Mouse (Mus musculus): ENCODE data around the gene Erlin1. TPM values are rescaled to one million over a fixed set of nuclear protein-coding genes. Genes with fewer than 3 reads are reported as not detected.

Erlin1 gene
- polyA plus RNA-seq, 1 experiment from 2014 or later: 19.5 TPM

DNA sequence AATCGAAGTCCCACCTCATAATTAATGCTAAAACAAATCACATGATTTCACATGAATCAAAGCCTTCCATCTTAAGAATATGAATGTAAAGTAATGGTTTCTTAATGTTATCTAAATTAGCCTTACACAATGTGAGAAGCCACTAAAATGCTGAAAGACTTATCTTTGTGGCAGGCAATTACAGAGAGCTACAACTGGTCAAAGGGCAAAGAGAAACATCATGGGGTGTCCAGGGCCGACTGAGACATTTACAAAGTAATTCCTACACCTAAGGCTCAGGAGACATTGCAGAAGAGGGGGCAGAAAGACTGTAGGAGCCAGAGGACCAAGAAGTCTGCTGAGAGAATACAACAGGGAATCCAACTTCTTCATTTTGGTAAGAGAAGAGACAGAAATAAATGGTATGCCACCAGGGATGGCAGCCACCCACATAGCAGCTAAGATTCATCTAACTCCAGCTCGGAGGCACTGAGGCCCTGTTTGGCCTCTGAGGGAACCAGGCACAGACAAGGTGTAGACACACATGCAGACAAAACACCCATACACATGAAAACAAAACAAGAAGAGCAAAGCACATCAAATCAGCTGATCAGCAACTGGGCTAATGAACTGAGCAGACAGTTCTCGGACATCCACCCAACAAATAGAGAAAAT lies 14.3 kb downstream of the Erlin1 start:
- WGBS: 82% methylated on average over 4 of the region's 4 CpGs
- Histone ChIP-seq H3K4me3 (replicated peaks) (no peak overlapping the region), H3K4me2 (replicated peaks) (no peak overlapping the region), H3K27ac (no peak overlapping the region), H3K9ac (replicated peaks) (no peak overlapping the region), H3K36me3 (peaks cover 43% of the 10 kb centered on the region), H3K4me1 (replicated peaks) (no peaks in the 10 kb centered on the region), H3K27me3 (no peaks in the 10 kb centered on the region), H3K9me3 (no peaks in the 10 kb centered on the region)
- no peak for ATAC-seq

DNA sequence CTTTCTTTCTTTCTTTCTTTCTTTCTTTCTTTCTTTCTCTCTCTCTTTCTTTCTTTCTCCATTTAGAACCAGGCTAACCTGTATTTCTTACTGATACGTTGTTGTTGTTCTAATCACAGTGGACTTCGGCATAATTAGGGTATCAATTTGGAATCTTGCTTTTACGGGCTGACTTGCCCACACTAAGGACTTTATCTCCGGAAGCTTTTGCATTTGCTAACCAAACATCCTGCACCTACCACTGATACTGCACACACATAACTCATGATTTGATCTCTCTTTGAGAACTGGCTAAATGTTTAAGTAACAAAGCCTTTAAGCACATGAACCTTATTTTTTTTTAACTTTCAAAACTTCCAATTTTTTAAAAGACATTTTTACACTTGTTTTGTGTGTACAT lies 19.2 kb downstream of the Erlin1 start:
- Histone ChIP-seq H3K4me1 (replicated peaks) (no peaks in the 10 kb centered on the region), H3K27ac (no peak overlapping the region), H3K9me3 (no peaks in the 10 kb centered on the region), H3K4me3 (replicated peaks) (no peak overlapping the region), H3K4me2 (replicated peaks) (no peak overlapping the region), H3K9ac (replicated peaks) (no peak overlapping the region), H3K27me3 (no peaks in the 10 kb centered on the region), H3K36me3 (peaks cover 39% of the 10 kb centered on the region)
- ATAC-seq: no peak
- 90% methylated on average over 4 of the region's 4 CpGs for WGBS

DNA sequence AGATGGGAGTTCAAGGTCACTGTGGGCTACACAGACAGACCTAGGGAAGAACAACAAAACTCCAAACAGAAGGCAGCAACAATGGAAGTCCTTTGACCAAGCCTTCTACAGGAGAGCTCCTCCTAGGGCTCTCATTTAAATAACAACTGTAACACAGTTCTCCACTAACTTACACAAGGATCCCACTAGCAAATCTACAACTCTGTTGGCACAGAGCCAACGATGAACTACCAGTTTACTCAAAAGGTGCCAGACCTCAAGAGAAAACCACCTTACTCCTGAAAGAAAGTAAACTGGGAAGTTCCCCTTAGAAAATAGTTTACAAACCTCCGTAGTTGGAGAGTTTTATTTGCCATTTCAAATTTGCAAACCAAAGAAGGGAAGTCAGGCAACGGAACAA lies 20.3 kb downstream of the Erlin1 start:
- WGBS: 67% methylated on average over 3 of the region's 3 CpGs
- Histone ChIP-seq H3K4me1 (replicated peaks) (no peaks in the 10 kb centered on the region), H3K4me2 (replicated peaks) (no peak overlapping the region)

DNA sequence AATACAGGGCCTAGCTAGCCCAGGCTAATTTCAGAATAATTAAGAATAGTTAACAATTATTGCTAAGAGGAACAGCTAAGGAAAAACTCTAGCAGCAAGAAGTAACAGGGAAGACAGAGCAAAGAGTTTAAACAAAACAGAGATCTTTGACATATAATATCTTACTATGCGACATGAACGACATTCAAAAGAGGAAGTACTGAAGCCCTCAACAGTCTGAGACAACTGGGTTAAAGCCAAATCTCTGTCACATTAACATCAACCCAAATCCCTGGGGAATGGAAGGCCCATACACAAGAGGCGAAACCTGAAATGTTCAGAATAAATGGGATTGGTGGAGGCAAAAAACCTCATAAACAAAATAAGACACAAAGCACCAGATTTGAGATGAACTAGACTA lies 23.7 kb downstream of the Erlin1 start:
- H3K36me3 ChIP-seq: peaks cover 20% of the 10 kb centered on the region
- ATAC-seq: no peak
- WGBS: 88% methylated on average over 3 of the region's 3 CpGs

More for the DNA sequence above, 20.3 kb downstream of the Erlin1 start:
- no peak overlapping the region for H3K9ac ChIP-seq (replicated peaks)
- ATAC-seq: no peak
- H3K27me3 ChIP-seq: no peaks in the 10 kb centered on the region
- H3K36me3 ChIP-seq: peaks cover 38% of the 10 kb centered on the region
- no peak overlapping the region for H3K27ac ChIP-seq
- H3K9me3 ChIP-seq: no peaks in the 10 kb centered on the region
- H3K4me3 ChIP-seq (replicated peaks): no peak overlapping the region

DNA sequence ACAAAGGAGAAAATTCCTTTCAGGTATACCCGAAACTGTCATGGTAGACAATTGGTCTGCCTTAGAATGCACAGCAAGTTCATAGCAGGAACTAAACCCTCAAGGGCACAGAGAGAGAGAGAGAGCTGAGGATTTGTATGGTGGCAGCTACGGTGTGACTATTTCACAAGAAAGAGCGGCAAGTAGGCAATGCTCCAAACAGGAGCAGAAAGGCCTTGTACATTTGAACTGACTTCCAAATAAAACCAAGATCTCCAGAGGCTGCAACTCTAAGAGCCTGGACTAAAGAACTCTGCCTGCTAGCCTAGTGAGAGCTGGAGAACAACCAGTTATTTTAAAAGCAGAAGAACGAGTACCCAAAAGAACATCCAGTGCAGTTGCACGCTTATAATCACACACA lies 27.5 kb downstream of the Erlin1 start:
- no peaks in the 10 kb centered on the region for H3K9me3 ChIP-seq
- 89% methylated on average over 5 of the region's 5 CpGs for WGBS
- ATAC-seq: no peak
- H3K27me3 ChIP-seq: no peaks in the 10 kb centered on the region
- H3K4me3 ChIP-seq (replicated peaks): no peak overlapping the region
- no peaks in the 10 kb centered on the region for H3K4me1 ChIP-seq (replicated peaks)
- H3K27ac ChIP-seq: no peak overlapping the region
- H3K9ac ChIP-seq (replicated peaks): no peak overlapping the region
- peaks cover 34% of the 10 kb centered on the region for H3K36me3 ChIP-seq
- H3K4me2 ChIP-seq (replicated peaks): no peak overlapping the region

More for the DNA sequence above, 23.7 kb downstream of the Erlin1 start:
- Histone ChIP-seq H3K27ac (no peak overlapping the region), H3K27me3 (no peaks in the 10 kb centered on the region), H3K4me1 (replicated peaks) (no peaks in the 10 kb centered on the region), H3K9ac (replicated peaks) (no peak overlapping the region), H3K4me3 (replicated peaks) (no peak overlapping the region), H3K4me2 (replicated peaks) (no peak overlapping the region), H3K9me3 (no peaks in the 10 kb centered on the region)

DNA sequence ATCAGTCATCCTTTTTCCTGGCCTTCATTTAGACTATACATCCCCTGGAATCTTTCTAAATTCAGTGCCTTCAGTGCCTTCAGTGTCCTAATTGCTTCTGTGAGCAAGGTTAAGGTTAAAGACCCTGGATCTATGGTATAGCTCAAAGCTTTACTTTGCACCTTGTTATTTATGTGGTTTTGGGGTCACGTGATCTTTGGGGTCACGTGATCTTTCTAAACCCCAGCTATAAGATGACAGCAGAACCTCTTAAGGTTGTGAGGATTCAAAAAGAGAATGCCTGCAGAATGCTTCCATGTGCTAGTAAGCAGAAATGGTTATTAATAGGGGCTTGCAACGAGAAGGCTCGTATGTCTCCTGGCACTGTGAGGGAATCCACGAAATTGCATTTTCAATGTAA lies 36.2 kb downstream of the Erlin1 start:
- H3K4me2 ChIP-seq (replicated peaks): no peak overlapping the region
- no peaks in the 10 kb centered on the region for H3K9me3 ChIP-seq
- H3K27me3 ChIP-seq: no peaks in the 10 kb centered on the region
- 94% methylated on average over 5 of the region's 5 CpGs for WGBS
- H3K36me3 ChIP-seq: peaks cover 29% of the 10 kb centered on the region
- no peak overlapping the region for H3K4me3 ChIP-seq (replicated peaks)
- H3K4me1 ChIP-seq (replicated peaks): no peaks in the 10 kb centered on the region
- H3K27ac ChIP-seq: no peak overlapping the region
- ATAC-seq: no peak
- H3K9ac ChIP-seq (replicated peaks): no peak overlapping the region

DNA sequence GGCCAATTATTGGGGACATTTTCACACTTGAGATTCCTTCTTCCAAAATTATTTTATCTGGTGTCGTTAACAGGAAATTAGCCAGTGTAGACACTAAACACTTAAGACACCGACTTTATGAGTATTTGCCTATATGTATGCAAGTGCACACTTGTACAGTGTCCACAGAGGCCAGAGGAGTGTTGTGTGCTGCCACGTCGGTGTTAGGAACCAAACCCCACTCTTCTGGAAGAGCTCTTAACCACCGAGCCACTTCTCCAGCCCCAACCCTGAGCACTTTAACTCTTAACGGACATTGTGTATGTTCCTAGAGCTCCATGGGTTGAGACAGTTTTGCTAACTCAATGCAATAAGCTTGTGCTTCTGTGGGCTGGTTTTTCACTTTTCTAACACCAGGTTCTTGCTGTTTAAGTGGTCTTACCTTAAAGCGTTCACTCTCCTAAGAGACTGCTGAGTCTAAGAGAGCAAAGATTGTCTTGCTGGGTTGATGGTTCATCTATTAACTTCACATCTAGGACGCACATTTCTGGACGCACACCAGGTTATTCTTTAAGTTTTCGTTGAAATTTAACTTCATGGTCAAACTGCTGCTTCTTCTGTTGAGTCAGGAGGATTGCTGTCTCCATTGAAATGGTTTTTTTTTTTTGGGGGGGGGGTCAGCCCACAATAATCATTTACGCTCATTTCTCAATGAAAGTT lies 37.4 kb downstream of the Erlin1 start:
- no peak overlapping the region for H3K4me3 ChIP-seq (replicated peaks)
- no peak overlapping the region for H3K9ac ChIP-seq (replicated peaks)
- WGBS: 92% methylated on average over 11 of the region's 11 CpGs
- no peaks in the 10 kb centered on the region for H3K27me3 ChIP-seq
- no peak overlapping the region for H3K27ac ChIP-seq
- H3K4me2 ChIP-seq (replicated peaks): no peak overlapping the region
- H3K4me1 ChIP-seq (replicated peaks): no peaks in the 10 kb centered on the region
- no peaks in the 10 kb centered on the region for H3K9me3 ChIP-seq
- ATAC-seq: no peak
- peaks cover 20% of the 10 kb centered on the region for H3K36me3 ChIP-seq

DNA sequence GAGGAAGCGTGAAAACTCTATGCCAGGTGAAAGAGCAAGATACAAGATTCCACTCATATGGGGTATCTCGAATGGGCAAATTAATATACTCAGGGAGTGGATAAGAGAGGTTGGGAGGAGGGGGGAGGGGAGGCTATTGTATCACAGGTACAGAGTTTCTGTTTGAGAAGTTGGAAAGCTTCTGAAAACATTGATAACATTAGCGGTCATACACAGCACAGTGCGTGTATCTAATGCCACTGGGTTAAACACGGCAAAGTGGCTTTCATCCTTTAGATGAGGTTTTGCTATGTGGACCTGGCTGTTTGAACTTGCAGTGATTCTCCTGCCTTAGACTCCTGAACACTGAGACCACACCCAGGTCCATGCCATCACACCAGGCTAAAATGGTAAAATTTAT lies 39.6 kb downstream of the Erlin1 start:
- H3K27ac ChIP-seq: no peak overlapping the region
- WGBS: 94% methylated on average over 5 of the region's 5 CpGs
- H3K4me2 ChIP-seq (replicated peaks): no peak overlapping the region
- H3K4me1 ChIP-seq (replicated peaks): no peaks in the 10 kb centered on the region
- no peaks in the 10 kb centered on the region for H3K27me3 ChIP-seq
- no peak overlapping the region for H3K9ac ChIP-seq (replicated peaks)
- ATAC-seq: no peak
- H3K4me3 ChIP-seq (replicated peaks): no peak overlapping the region
- peaks cover 6% of the 10 kb centered on the region; the same call in 1 of the 2 replicates for H3K36me3 ChIP-seq
- H3K9me3 ChIP-seq: no peaks in the 10 kb centered on the region

DNA sequence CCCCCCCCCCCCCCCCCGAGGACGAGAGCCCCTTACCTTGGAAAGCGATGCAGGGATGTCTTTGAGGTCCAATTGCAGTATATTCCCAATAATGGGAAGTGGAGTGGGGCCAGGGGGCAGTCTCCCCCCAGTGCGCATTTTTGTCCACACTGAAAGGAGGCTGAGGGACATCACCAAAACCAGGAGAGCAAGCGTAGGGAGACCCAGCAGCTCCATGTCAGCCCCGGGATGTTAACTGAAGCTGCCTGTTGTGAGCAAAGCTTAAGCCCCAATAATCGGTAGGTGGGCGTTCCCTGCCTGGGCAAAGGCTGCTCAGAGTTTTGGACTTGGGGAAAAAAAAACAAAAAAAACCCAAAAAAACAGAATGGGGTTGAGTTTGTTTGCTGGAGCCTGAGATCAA lies 40.6 kb downstream of the Erlin1 start, which contains the start of gene Cyp2c23:
Cyp2c23 (minus strand) TSS at position 237 of the 400 bp plus-strand sequence.
- no peaks in the 10 kb centered on the region for H3K9me3 ChIP-seq

DNA sequence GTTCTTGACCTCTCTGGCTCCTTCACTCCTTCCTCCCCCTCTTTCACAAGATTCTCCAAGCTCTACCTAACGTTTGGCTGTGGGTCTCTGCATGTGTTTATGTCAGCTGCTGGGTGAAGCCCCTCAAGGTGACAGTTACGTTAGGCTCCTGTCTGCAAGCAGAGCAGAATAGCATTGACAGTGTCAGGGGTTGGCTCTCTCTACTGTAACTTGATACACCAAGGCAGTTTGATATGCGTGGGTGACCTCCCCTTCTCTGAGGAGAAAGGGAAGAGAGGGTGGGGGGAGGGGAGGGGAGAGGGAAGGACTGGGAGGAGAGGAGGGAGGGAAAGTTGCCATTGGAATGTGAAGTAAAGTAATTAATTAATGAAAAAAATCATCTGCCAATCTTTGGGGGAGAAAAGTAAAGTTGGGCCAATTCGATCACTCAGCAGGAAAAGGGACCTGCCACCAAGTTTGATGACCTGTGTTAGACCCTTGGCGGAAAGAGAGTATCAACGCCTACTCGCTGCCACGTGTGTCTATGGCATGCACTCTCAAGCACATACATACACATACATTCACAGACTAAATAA lies 42.5 kb downstream of the Erlin1 start:
- no peaks in the 10 kb centered on the region for H3K9me3 ChIP-seq
- no peak overlapping the region for H3K9ac ChIP-seq (replicated peaks)
- ATAC-seq: no peak
- no peak overlapping the region for H3K27ac ChIP-seq
- WGBS: 68% methylated on average over 8 of the region's 8 CpGs
- H3K36me3 ChIP-seq: no peaks in the 10 kb centered on the region
- H3K4me1 ChIP-seq (replicated peaks): no peaks in the 10 kb centered on the region
- no peak overlapping the region for H3K4me2 ChIP-seq (replicated peaks)
- no peak overlapping the region for H3K4me3 ChIP-seq (replicated peaks)
- H3K27me3 ChIP-seq: no peaks in the 10 kb centered on the region

More for the DNA sequence above, 40.6 kb downstream of the Erlin1 start, which contains the start of gene Cyp2c23:
- Histone ChIP-seq H3K27me3 (no peaks in the 10 kb centered on the region), H3K4me1 (replicated peaks) (no peaks in the 10 kb centered on the region), H3K9ac (replicated peaks) (no peak within 1 kb of the TSS), H3K4me3 (replicated peaks) (no peak within 1 kb of the TSS), H3K27ac (no peak within 1 kb of the TSS), H3K36me3 (peaks cover 1% of the 10 kb centered on the region; the same call in 1 of the 2 replicates), H3K4me2 (replicated peaks) (no peak within 1 kb of the TSS)
- WGBS: 71% methylated on average over 6 of the region's 8 CpGs
- ATAC-seq: no peak

DNA sequence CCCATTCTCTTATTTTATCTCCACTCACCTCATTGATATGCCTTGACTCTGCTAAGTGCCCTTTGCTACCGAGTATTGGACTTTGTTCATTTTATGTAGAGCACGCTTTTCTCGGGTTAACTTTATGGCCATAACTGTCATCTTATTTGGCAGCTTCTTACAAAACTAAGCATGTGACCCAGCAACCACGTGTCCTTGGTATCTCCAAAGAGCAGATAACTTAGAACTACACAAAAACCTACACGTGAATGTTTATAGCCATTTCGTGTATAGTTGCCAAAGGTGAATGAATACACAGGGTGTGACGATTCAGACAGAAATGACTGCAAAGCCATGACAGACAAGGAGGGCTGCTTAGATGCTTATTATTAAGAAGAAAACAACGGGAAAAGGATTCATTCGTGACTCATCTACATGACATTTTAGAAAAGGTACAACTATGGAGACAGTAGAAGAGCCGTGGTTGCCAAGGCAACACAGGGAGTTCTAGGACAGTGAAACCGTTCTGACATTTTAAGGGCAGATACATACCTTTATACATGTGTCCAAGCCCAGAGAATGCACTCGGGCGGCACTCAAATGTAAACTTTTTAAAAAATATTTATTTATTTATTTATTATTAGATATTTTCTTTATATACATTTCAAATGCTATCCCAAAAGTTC lies 44.5 kb downstream of the Erlin1 start:
- H3K4me2 ChIP-seq (replicated peaks): no peak overlapping the region
- H3K9ac ChIP-seq (replicated peaks): no peak overlapping the region
- H3K27me3 ChIP-seq: no peaks in the 10 kb centered on the region
- ATAC-seq: no peak
- 91% methylated on average over 13 of the region's 13 CpGs for WGBS
- H3K9me3 ChIP-seq: no peaks in the 10 kb centered on the region
- H3K4me1 ChIP-seq (replicated peaks): no peaks in the 10 kb centered on the region
- no peak overlapping the region for H3K27ac ChIP-seq
- no peaks in the 10 kb centered on the region for H3K36me3 ChIP-seq
- H3K4me3 ChIP-seq (replicated peaks): no peak overlapping the region

DNA sequence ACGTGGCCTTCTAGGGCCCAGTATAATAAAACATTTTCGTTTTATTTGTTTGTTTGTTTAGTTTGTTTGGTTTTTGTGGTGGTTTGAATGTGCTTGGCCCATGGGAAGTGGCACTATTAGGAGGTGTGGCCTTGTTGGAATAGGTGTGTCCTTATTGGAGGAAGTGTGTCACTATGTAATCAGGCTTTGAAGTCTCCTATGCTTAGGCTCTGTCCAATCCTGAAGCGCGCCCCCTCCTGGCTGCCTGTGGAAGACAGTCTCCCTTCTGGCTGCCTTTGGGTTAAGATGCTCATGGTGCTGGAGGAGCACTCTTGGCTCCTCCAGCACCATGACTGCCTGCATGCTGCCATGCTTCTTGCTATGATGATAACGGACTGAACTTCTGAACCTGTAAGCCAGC lies 46.5 kb downstream of the Erlin1 start:
- no peaks in the 10 kb centered on the region for H3K9me3 ChIP-seq
- H3K36me3 ChIP-seq: no peaks in the 10 kb centered on the region
- no peak overlapping the region for H3K9ac ChIP-seq (replicated peaks)
- H3K27me3 ChIP-seq: no peaks in the 10 kb centered on the region
- H3K4me3 ChIP-seq (replicated peaks): no peak overlapping the region
- H3K27ac ChIP-seq: no peak overlapping the region
- 65% methylated on average over 5 of the region's 5 CpGs for WGBS
- no peaks in the 10 kb centered on the region for H3K4me1 ChIP-seq (replicated peaks)
- no peak for ATAC-seq
- no peak overlapping the region for H3K4me2 ChIP-seq (replicated peaks)

All from midbrain, embryonic 13.5 days (tissue).